Mouse (Mus musculus) heart, postnatal 36 days (tissue): ENCODE measurements at regions not wholly inside any gene's neighbourhood (a gene's known extent, or its start where the extent isn't known, plus 50 kb on each side); places are given as distances from the start of the nearest gene placed in this dataset.

Source experiments
- DNase-seq, 2 experiments: peaks; one replicate each; pipeline ENCODE4 v3.0.0; 2021 to 2022
- intact Hi-C: fragments of 180-260 bp; cut with DNase I; formaldehyde crosslinking; loops from one replicate; pipeline ENCODE4 v1.15.1; 2025

GRCm38 (mm10) chr5:120251697-120252401 is 135.6 kb downstream of the Rbm19 start:
- intact Hi-C loops, result loop anchor here (10.0 kb wide), 2 partner anchors 193 to 353 kb away; no protein-coding TSS in a partner anchor
- no peak for DNase-seq

DNA sequence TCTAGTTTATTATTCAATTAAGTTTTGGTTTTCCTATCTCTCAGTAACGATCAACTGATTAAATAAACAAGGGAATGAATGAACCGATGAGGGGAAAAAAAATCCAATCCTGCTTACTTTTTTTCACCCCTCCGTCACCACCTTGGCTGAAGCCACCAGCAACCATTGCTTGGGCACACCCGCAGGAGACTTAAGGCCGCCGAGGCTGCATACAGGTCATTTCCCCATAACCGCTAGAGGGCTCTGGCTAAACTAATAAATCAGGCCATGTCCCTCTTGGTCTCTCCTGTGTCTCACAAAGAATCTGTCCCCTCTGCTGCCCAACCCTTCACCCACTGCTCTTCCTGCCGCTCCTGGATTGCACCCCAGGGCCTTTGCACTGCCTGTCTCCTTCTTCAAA is 136.3 kb downstream of the Rbm19 start:
- DNase-seq, result peak; percentile 3 to 7
- intact Hi-C loops, result loop anchor here (10.0 kb wide), 2 partner anchors 192 to 352 kb away; no protein-coding TSS in a partner anchor

DNA sequence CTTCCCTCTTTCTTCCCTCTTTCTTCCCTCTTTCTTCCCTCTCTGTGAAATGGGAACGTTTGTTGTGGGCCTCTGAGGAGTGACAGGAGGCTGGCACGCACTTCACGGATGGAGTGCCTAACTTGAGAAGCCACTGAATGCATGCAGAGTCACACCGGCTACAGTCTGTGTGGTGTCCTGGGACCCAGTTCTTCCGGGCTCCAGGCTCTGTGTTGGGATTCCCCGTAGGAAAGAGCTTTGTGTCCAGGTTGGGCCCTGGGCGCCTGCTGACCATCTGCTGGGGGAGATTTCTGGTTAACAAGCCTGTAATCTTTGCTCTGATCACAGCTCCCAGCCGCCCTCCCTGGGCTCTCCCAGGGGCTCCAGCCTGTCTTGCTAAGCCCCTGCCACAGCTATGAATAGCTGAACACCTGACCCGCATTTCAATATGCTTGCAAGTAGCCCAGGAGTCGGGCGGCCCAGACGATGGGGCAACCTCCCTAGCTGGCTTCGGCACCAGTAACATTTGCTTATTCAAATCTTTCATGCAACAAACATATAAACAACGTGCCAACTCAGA is 146.5 kb downstream of the Rbm19 start:
- intact Hi-C loops, result no loop called here
- no peak for DNase-seq

- no peak for DNase-seq
- intact Hi-C loops, result no loop called here
These were observed 153.2 kb downstream of the Rbm19 start for GRCm38 (mm10) chr5:120269416-120269860.

DNA sequence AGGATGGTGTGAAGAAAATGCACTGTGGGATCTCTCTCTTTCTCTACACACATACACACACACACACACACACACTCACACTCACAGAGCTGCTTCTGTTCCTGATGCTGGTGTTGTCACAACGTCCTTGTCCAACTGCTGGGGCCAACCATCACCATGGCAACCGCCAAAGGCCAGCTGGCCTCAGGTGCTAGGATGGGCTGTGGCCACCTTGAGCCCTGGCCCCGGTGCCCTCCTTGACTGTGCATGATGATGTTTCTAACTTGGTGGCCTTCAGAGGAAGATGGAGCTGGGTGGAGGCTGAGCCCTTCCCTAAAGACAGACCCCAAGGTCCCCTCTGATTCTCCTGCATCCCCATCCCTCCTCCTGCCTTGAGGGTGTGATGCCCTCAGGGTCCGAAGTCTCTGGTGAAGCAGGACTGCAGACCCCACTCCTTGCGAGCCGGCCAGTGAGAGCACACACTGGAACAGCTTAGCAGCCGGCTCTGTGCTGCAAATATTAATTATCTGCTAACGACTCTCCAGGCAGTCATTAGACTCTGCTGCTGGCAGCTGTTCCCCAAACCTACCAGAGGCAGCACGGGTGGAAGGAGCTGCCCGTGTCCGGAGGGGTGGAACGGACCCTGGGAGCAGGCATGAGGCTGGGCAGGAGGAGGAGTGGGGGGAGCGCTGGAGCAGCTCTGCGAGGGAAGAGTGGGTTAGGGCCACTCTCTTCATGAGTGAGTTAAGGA is 154.8 kb downstream of the Rbm19 start:
- DNase-seq, result no peak
- intact Hi-C loops, result no loop called here

- intact Hi-C loops, result no loop called here
- DNase-seq, result no peak
These were observed 155.3 kb upstream of the Lhx5 start for GRCm38 (mm10) chr5:120276229-120276628.

DNA sequence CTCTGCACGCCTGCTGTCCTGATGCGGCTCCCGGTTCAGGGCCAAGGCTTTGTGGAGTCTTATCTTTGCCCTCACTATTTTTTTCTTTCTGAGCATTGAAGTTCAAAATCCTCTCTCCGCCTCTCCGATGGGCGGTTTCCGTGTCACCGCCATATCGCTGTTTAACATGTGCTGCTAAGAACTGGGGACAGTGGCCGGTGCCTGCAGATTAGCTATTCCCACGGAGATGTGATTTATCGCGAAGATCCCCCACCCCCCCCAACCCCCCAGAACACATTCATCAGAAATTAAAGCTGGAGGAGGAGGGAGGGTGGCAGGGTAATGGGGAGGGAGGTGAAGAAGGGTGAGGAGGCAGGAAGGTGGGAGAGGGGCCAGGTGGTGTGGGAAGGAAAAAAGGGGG is 151.2 kb upstream of the Lhx5 start:
- no peak for DNase-seq
- intact Hi-C loops, result no loop called here

GRCm38 (mm10) chr5:120280991-120281602 is 150.4 kb upstream of the Lhx5 start:
- no peak for DNase-seq
- intact Hi-C loops, result no loop called here

DNA sequence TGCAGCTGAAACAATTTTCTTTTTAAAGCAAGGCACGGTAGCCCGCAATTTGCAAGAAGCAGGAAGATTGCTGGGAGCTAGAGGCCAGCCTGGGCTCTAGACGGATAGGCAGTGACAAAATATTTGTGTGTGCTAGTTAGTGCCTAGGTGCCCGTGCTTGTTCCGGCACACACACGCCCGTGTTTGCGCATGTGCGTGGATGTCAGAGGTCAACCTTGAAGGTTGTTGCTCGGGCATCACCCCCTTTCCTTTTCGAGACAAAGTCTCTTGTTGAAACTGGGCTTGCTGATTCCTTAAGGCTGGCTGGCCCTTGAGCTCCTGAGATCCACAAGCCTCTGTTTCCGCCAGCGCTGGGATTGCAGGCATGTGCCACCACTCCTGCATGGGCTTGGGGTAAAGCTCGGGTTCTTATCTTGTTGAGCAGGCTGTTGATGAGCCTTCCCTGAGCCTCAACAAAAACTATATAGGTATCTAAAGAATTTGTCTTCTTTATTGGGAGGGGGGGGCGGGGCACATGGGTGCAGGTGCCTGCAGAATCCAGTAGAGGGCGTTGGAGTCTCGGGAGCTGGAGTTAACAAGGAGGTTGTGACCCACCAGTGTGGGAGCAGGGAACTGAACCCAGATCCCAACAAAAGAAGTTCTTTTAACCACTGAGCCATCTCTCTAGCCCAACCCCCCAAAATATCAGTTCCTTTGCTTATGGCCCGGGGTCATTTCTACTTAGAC is 149.5 kb upstream of the Lhx5 start:
- no peak for DNase-seq
- intact Hi-C loops, result no loop called here

DNA sequence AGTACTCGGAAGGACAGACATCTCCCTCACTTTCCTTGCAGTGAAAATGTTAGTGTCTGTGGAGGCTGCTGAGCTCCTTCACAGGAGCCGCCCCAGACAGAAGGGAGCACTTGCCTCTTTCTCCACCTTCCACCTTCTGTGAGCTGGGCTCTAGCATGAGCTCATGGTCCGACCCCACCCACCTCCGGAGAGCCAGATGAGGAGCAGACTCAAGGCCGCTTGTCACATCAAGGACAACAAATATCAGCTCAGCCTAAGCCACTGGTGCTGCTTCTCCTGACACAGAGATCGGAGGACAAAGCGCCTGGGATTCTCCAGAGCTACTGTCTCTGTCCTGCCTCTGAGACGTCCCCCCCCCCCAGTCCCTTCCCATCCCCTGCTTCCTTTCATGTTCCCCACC is 146.9 kb upstream of the Lhx5 start:
- no peak for DNase-seq
- intact Hi-C loops, result no loop called here

DNA sequence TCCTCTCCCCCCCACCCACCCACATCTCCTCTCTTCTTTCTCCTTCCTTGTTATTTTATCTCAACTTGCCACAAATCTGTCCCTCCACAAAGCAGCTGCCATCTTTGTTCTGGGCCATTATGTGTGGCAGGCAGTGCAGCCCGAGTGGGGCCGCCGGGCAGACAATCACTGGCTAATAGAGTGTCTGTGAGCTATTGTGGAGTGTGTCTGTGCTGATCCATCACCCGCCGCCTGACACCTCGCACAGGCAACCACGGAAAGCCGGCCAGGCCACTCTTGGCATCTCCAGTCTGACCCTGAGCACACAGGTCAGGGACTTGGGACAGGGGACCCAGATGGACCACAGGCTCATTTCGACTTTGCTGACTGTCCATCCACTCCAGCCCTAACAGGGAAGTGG is 146.5 kb upstream of the Lhx5 start:
- no peak for DNase-seq
- intact Hi-C loops, result no loop called here

- no peak for DNase-seq
- intact Hi-C loops, result no loop called here
These were observed 144.7 kb upstream of the Lhx5 start for GRCm38 (mm10) chr5:120286787-120287186.

- intact Hi-C loops, result no loop called here
These were observed 143.3 kb upstream of the Lhx5 start for GRCm38 (mm10) chr5:120288036-120288684.

GRCm38 (mm10) chr5:120294526-120295078 is 136.9 kb upstream of the Lhx5 start:
- intact Hi-C loops, result no loop called here
- DNase-seq, result no peak

More at GRCm38 (mm10) chr5:120288036-120288684, 143.3 kb upstream of the Lhx5 start:
- DNase-seq, result no peak

DNA sequence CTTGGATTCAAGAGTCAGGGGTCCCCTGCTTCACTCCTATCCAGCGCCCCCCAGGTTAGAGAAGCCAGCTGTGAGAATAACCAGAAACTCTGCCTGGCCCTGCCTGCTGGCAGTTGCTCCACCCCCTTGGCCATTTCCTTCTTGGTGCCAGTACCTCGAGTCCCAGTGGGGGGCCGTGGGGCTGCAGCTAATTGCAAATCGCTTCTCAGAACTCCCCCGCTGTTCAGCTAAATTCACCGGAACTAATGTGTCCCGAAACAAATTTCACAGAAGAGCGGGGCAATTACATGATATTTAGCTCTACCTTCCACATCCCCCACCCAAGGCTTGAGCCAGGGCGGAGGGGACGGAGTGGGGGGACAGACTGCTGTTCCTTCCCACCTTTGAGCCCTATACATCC is 134.3 kb upstream of the Lhx5 start:
- no peak for DNase-seq
- intact Hi-C loops, result no loop called here

DNA sequence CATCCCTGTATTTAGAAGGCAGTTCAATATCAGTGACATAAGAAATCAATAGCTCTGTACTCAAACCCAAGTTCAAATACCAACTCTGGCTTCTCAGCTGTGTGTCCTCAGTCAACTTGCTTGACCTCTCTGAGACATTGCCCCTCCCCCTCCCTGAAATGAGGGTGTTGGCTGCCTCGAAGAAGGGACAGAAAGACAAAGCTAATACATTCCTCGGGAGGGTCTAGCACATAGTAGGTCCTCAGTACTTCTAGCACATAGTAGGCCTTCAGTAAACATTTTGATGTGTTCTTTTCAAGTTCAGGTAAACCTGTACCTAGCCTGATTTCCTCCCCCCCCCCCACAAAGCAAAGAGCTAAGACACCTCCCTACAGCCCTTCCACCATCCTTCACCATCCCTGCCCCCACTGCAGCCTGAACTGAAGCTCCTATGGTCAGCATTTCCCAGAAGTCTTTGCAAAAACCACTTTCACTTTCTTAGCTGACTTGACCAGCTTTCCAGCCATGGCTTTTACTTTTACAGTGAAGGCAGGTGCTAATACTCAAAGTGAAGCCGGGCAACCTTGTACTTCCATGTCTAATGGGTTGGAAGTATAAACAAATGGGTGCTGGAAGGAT is 133.7 kb upstream of the Lhx5 start:
- intact Hi-C loops, result no loop called here
- DNase-seq, result no peak

DNA sequence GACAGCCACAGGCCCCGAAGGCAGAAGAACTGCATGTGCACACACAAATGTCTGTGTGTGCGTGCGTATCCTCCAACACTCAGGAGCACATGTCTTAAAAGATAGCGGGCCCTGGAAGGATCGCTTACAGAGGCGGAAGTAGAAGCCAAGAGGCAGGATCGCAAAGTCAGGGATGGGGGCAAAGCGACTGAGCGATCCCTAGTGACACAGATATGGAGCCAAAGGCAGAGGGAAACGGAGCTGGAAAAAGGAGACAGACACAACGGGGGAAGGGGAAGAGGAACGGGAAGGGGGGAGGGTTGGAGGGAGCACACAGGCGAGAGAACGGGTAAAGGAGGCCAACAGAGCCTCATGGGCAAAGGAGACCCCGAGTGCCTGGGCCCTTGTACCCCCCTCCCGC is 129.8 kb upstream of the Lhx5 start:
- intact Hi-C loops, result no loop called here
- no peak for DNase-seq

- no peak for DNase-seq
- intact Hi-C loops, result no loop called here
These were observed 129.2 kb upstream of the Lhx5 start for GRCm38 (mm10) chr5:120302307-120302706.

- intact Hi-C loops, result no loop called here
- no peak for DNase-seq
These were observed 127.2 kb upstream of the Lhx5 start for GRCm38 (mm10) chr5:120304295-120304701.
